Mouse (Mus musculus): ENCODE data around the gene Armc5. TPM values are rescaled to one million over a fixed set of nuclear protein-coding genes. Genes with fewer than 3 reads are reported as not detected.

The Armc5 gene
- polyA plus RNA-seq, 1 experiment, result 12.6 TPM

- DNase-seq (ENCODE audit: extremely low spot score in 1 of 2, low spot score in 1 of 2), result no peak
These were observed 8.4 kb downstream of the Armc5 start for GRCm38 (mm10) chr7:128245547-128245946.

DNA sequence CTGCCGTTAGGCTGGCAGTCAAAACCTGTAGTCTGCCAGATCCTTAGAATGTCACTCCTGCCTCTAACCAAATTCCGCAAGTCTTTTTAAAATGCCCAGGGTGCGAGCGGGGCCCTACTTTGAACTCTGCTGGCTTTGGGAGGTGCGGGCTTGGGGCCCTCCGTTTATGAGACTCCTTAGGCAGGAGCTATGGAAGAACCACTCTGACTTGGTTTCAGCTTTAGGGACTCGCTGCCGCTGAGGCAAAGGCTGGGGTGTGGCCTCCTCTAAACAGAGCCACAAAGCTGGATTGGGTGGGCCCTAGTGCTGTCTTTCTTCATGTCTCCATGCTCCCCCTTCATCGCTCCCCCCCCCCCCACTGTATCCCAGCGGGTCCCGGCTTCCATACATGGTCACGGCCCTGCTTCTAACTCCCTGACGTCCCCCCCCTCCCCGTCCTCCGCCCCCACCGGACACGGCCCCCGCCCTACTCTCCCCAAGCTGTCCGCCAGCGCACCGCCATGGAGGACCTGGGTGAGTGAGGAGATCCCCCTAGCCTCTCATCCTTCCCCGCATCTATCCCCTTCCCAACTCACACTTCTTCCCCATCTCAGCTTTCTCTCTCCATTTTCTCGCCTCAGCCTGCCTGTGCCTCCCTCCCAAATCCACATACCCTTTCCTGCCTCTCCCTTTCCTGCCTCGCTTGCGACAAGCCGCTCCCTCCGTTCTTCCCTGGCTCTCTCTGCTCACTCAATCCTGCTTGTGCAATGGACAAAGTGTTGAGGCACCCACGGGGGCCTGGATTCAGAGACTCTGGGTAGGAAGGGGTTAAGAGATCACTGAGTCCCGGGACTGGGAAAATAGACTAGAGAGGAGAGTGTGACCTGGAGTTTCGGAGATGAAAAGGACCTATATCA lies 9.6 kb downstream of the Armc5 start, which contains the start of gene Tgfb1i1:
Gene Tgfb1i1 (plus strand): TSS at position 317 of the 896 bp plus-strand sequence.
- peak in 1 of 2 experiments; percentile 64 for DNase-seq (ENCODE audit: extremely low spot score in 1 of 2, low spot score in 1 of 2)

DNA sequence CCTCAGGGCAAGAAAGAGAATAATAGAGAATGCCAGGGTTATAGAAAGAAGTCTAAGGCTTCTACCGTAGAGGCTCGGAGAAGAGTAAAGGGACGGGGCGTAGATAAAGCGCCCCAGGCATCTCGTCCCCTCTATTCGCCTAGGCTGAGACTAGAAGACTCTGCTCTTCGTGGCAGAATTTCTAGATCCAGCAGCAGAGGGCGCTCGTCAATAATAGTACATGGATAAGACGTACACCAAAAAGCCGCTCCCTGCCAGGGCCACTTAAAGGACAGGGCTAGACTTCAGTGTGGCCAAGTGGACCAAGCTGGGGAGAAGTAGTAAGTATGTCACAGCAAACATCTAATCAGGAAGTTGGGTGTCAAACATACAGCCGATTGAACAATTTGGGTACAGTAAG lies 10.3 kb downstream of the Armc5 start:
- DNase-seq (ENCODE audit: extremely low spot score in 1 of 2, low spot score in 1 of 2), result peak; percentile 72 to 96

GRCm38 (mm10) chr7:128248081-128249042 lies 11.2 kb downstream of the Armc5 start:
- no peak for DNase-seq (ENCODE audit: extremely low spot score in 1 of 2, low spot score in 1 of 2)

DNA sequence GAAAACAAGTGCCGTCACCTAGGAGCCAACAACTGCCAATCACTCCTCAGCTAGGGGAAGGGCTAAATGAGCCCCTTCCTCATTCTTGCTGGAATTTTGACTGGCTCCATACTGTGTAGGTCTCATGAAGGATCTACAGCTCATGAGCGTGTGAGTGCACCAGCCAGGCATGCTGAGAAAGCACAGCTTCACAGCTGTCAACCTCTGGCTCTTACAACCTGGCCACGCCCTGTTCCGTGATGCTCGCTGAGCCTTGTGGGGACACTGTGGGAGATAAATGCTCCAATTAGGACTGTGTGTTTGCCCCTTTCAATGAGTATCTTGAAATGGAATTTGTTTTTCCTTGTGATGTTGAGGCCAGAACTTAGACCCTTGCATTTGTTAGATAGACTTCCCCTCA lies 12.9 kb downstream of the Armc5 start:
- DNase-seq (ENCODE audit: extremely low spot score in 1 of 2, low spot score in 1 of 2), result no peak

- DNase-seq (ENCODE audit: extremely low spot score in 1 of 2, low spot score in 1 of 2), result no peak
These were observed 14.8 kb downstream of the Armc5 start for GRCm38 (mm10) chr7:128251946-128252345.

DNA sequence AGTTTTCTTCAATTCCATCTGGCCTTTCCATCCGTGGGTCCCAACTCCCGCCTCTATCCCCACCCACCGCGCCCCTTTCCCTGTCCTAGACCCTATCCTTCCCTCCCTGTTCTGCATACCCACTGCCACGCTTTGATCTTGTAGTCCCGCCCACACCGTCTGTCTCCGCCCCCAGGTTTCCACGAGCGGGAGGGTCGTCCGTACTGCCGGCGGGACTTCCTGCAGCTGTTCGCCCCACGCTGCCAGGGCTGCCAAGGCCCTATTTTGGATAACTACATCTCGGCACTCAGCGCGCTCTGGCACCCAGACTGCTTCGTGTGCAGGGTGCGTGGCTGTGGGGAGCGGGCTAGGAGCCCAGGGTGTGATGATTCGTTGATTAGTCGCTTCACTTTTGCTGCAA lies 15.5 kb downstream of the Armc5 start:
- peak; percentile 52 to 84 for DNase-seq (ENCODE audit: extremely low spot score in 1 of 2, low spot score in 1 of 2)

GRCm38 (mm10) chr7:128254978-128255377 lies 17.8 kb downstream of the Armc5 start:
- no peak for DNase-seq (ENCODE audit: extremely low spot score in 1 of 2, low spot score in 1 of 2)

- no peak for DNase-seq (ENCODE audit: extremely low spot score in 1 of 2, low spot score in 1 of 2)
These were observed 18.6 kb downstream of the Armc5 start for GRCm38 (mm10) chr7:128255757-128256156.

DNA sequence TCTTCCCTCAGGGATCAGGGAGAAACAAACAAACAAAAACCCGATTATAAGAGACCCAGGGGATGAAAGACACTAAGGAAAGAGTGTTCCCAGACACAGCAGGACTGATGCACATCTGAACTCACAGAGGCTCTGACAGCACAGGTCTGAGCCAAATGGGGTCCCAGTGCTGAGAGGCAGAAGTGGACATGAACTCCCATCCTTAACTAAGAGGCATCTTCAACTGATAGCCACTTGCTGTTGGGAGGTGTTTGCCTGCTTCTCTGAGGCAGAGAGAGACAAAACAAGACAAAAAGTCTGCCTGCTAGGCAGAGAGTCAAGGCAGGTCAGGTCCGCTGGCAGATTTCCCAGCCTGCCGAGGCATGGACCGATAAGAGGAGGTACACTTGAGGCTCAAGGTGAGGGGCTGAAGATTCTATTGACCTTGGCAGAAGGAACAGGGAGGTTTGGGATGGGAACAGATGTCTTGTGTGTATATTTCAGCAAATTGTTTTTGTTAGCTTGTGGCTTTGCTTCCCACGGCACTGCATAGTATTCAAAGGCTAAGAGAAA lies 19.7 kb downstream of the Armc5 start:
- DNase-seq (ENCODE audit: extremely low spot score in 1 of 2, low spot score in 1 of 2), result no peak

DNA sequence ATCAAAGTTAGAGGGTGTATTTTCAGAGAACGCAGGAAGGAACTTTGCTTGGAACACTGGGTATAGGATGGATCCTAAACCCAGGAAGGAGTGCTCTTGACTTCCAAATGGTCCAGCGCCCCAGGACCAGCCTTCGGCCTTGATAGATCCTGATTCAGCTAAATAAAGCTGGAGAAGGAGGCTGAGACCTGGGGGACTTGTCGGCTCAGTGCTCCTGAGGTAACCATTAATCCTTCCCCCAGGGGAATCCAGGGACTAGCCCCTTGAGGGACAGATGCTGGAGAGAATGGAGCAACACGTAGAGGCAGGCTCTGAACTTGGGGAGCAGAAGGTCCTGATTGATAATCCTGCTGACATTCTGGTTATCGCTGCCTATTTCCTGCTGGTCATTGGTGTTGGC lies 28.3 kb downstream of the Armc5 start, which contains the start of gene Slc5a2:
Gene Slc5a2 (plus strand): TSS at position 247 of the 400 bp plus-strand sequence.
- no peak for DNase-seq (ENCODE audit: extremely low spot score in 1 of 2, low spot score in 1 of 2)

- no peak for DNase-seq (ENCODE audit: extremely low spot score in 1 of 2, low spot score in 1 of 2)
These were observed 28.9 kb downstream of the Armc5 start for GRCm38 (mm10) chr7:128266056-128266455.

DNA sequence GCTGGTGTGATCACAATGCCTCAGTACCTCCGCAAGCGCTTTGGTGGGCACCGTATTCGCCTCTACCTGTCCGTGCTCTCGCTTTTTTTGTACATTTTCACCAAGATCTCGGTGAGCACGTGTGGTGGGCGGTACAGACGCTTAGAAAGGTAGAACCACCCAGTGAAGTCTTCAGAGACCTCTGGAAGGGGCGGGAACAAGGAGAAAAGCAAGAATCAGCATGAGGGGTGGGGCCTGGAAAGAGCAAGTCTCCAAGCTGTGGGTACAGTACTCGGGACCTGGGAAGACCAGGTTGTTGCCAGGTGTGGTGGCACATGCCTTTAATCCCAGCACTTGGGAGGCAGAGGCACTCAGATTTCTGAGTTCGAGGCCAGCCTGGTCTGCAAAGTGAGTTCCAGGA lies 30.2 kb downstream of the Armc5 start:
- DNase-seq (ENCODE audit: extremely low spot score in 1 of 2, low spot score in 1 of 2), result no peak

DNA sequence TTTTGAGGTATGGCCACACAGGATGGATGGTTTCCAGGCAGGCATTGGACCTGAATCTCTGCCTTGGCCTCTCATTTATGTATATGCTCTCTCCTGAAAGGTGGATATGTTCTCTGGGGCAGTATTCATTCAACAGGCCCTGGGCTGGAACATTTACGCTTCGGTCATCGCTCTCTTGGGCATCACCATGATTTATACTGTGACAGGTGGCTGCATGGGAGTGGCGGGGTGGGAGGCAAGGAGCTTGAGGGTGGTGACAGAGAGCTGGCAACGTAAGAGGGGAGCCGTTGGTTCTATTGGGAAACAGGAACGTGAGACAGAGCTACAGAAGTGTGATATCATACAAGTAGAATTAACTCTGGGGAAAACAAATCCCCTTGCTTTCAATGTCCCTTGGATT lies 30.7 kb downstream of the Armc5 start:
- no peak for DNase-seq (ENCODE audit: extremely low spot score in 1 of 2, low spot score in 1 of 2)

DNA sequence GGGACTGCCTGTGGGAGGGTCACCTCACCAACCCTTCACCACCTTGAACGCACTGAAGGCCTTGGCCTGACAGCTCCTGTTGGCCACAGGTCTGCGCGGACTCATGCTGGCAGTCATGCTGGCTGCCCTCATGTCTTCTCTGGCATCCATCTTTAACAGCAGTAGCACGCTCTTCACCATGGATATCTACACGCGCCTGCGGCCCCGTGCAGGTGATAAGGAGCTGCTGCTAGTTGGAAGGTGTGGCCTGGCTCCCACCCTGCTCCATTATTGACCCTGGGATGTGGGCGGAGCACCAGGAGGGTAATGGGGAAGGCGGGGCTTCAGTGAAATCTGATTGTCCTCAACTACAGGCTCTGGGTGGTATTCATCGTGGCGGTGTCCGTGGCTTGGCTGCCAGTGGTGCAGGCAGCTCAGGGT lies 33.3 kb downstream of the Armc5 start:
- DNase-seq (ENCODE audit: extremely low spot score in 1 of 2, low spot score in 1 of 2), result no peak

DNA sequence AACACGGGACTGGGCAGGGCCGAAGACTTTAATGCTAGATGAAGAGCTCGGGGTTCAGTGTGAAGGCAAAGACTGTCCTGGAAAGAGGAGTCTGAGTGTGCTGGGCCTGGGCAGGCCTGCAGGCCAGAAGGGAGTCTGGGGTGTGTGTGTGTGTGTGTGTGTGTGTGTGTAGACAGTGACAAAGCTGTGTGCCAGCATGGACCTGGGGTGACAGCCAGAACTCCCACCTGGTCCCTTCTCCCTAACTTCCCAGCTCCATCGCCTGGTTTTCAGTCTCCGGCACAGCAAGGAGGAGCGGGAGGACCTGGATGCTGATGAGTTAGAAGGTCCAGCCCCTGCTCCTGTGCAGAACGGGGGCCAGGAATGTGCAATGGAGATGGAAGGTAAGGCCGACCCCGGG lies 34.4 kb downstream of the Armc5 start:
- DNase-seq (ENCODE audit: extremely low spot score in 1 of 2, low spot score in 1 of 2), result no peak

DNA sequence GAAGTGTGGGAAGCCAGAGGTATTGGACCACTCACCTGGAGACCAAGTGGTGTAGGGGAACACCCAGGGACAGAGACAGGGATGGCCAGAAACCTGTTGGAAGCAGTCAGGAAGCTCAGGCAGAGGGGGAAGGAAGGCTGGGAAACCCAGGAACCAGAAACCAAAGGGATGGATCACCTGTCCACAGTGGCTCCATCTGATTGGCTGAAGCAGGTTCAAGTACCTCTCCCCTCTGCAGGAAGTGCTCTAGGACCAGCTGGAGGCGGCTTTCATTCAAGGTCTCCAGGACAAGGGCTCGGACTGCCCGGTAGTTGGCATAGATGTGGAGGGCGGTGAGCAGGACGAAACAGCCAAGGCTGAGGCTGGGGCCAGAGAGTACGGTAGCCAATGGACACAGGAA lies 38.9 kb downstream of the Armc5 start:
- no peak for DNase-seq (ENCODE audit: extremely low spot score in 1 of 2, low spot score in 1 of 2)

DNA sequence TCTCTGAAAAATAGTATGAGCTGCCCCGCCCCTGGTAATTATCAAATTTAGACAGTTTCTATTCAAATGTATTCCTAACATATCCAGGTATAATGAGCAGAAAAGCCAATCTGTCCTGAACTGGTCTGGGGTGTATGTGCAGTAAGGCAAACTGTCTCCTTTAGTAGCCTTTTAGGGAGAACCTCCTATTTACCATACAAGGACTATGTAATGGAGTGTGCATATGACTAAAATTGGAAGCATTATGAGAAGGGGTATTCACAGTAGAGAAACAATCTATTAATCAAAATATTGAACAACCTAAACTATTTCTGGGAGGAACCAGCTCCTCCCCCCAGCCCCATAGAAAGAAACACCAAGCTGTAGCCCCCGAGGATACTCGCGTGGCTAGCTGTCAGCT lies 42.6 kb downstream of the Armc5 start:
- no peak for DNase-seq (ENCODE audit: extremely low spot score in 1 of 2, low spot score in 1 of 2)

DNA sequence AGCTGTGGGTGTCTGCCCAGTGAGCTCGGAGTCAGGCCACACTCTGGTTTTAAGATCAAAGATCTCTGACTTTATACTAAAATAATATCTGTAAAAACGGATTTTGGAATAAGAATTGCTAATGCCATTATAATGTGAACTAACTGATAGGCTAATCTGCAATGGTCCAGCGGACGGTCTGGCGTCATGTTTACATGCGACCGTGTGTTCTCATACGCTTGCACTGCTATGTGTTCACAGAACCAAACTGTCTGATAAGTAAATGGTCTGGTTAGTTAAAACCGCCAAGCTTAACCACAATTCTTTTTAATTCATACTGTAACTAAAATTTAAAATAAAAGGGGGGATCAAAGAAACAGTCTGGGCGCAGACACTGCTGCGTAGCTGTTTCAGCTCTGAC lies 44.6 kb downstream of the Armc5 start:
- no peak for DNase-seq (ENCODE audit: extremely low spot score in 1 of 2, low spot score in 1 of 2)

DNA sequence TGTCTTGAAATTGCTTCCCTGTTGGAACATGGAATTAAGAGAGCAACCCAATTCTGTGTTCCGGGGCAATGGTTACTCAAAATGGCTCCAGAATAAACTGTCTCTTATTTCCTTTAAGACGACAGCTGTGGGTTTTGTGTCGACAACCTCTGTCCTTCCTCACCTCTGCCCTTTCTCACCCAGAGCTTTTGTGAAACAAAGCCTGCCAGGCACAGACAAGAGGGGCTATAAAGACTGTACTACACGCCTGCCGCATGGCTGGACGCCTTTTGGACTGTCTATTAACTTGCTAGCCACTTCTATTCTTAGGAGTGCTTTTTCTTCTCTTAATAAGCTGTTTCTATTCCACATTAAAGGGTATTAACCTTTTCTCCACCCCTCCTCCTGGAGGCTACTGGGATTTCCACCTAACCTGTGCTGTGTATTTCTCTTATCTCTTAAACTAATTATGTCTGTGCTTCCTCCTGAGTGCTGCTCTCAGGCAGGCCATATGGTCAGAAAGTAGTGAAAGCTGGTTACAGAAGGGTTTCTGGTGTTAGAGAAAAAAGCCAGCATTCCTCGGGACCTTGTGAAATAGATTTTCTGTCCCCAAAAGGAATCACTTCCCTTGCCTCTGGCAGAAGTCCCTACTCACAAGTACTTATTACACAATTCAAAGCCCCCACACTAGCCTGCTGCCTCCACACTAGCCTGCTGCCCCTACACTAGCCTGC lies 45.5 kb downstream of the Armc5 start:
- no peak for DNase-seq (ENCODE audit: extremely low spot score in 1 of 2, low spot score in 1 of 2)
